In the genomic region with DNA sequence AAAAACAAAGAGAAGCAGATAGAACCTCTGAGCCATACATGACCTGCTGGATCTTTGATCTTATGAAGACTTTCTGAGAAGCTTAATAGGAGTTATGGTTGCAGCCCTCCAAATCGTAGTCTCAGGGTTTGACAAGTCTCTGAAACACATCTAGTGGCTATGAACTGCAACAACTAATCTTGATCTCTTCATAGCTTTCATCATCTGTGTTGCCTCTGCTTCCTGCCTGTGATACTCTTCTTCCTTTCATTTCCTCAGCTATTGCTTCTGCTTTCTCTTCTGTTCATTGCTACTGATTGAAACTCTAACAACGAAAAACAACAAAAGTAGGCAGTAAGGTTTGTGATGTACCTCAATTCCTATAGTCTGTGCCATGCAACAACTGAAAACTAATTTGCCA, we compare ENCODE assay signal across 27 mouse cellular contexts. TPM values are rescaled to one million over a fixed set of nuclear protein-coding genes. Genes with fewer than 3 reads are reported as not detected.
"Had no signal": no experiment of that assay in that cellular context is flagged by ENCODE, and none has a peak within 500 bp of the region (broad histone marks: within the 10 kb centered on the region; RNA-seq: fewer than 3 reads in every experiment).

No protein-coding gene starts in this region.

- H3K9me3 ChIP-seq: heart, embryonic 13.5 days; heart, embryonic 15.5 days; hindbrain, embryonic 13.5 days; hindbrain, embryonic 15.5 days; limb, embryonic 10.5 days; limb, embryonic 12.5 days had no signal

- H3K4me3 ChIP-seq: heart, adult 2 months; heart, embryonic 13.5 days; heart, embryonic 15.5 days; hindbrain, embryonic 13.5 days; hindbrain, embryonic 15.5 days; layer of hippocampus, adult 2 months; left cerebral cortex, adult 2 months; limb, embryonic 10.5 days; limb, embryonic 12.5 days had no signal

- H3K9ac ChIP-seq: forebrain, postnatal 0 days; heart, embryonic 13.5 days; heart, embryonic 15.5 days; hindbrain, embryonic 13.5 days; hindbrain, embryonic 15.5 days; limb, embryonic 12.5 days had no signal

- DNase-seq: forebrain, postnatal 0 days; gastrocnemius, postnatal 10 days; gastrocnemius, postnatal 25 days; heart, adult 11 months; heart, adult 2 months; heart, postnatal 14 days; heart, postnatal 36 days; kidney, adult 18-20 months; kidney, adult 8-10 months; kidney, postnatal 10 days; kidney, postnatal 25 days; kidney, postnatal 4 days; liver had no signal

- H3K36me3 ChIP-seq: heart, embryonic 13.5 days; heart, embryonic 15.5 days; hindbrain, embryonic 13.5 days; hindbrain, embryonic 15.5 days; limb, embryonic 10.5 days; limb, embryonic 12.5 days had no signal

- H3K27ac ChIP-seq: heart, adult 2 months; heart, embryonic 13.5 days; heart, embryonic 15.5 days; hindbrain, embryonic 13.5 days; hindbrain, embryonic 15.5 days; hindbrain, postnatal 0 days; layer of hippocampus, adult 2 months; left cerebral cortex, adult 2 months; limb, embryonic 10.5 days; limb, embryonic 12.5 days had no signal

- ATAC-seq: forebrain, postnatal 0 days; hindbrain, postnatal 0 days; intestine, embryonic 16.5 days had no signal

- H3K27me3 ChIP-seq: heart, embryonic 13.5 days; heart, embryonic 15.5 days; hindbrain, embryonic 13.5 days; hindbrain, embryonic 15.5 days; limb, embryonic 12.5 days had no signal

- H3K4me2 ChIP-seq: heart, embryonic 11.5 days; heart, embryonic 13.5 days; heart, embryonic 15.5 days; hindbrain, embryonic 13.5 days; hindbrain, embryonic 15.5 days; limb, embryonic 12.5 days had no signal

- H3K4me1 ChIP-seq: heart, embryonic 13.5 days; heart, embryonic 15.5 days; hindbrain, embryonic 13.5 days; hindbrain, embryonic 15.5 days; limb, embryonic 10.5 days; limb, embryonic 12.5 days had no signal

RNA-seq across cellular contexts. Expression of gene Adgre4, which starts 1.4 kb away (rescaled TPM):
- total RNA-seq: layer of hippocampus, adult 2 months; layer of hippocampus, postnatal 10 days; layer of hippocampus, postnatal 25 days; left cerebral cortex, postnatal 14 days had no signal
